Mouse (Mus musculus) embryonic facial prominence, embryonic 11.5 days (tissue): ENCODE results near the gene Cbs. TPM values are rescaled to one million over a fixed set of nuclear protein-coding genes. Genes with fewer than 3 reads are reported as not detected.
A peak's percentile ranks its signal among the peaks of the same experiment; 100 is the strongest.

Experiments used
- ATAC-seq: fragments of 200-750 bp; cut with Nextera tagmentation; replicated peaks from 2 replicates; pipeline ENCODE4 v1.8.0; 2017; ENCODE audit warnings: low read depth; ENCODE audit not compliant: insufficient number of reproducible peaks, low FRiP score, low TSS enrichment
- DNase-seq: peaks from one replicate; pipeline ENCODE4 v3.0.0-alpha.2; 2015; ENCODE audit warnings: low spot score
- H3K27ac ChIP-seq: fragments of 300-500 bp; sonication (generic); replicated peaks from 2 replicates; pipeline ENCODE4 v1.5.1; 2014; ENCODE audit warnings: mild to moderate bottlenecking, low read depth, low read length, control low read depth
- H3K27me3 ChIP-seq: fragments of 300-500 bp; sonication (generic); 2 replicates; pipeline ENCODE4 v1.6.1; 2014; ENCODE audit warnings: mild to moderate bottlenecking, low read length, moderate library complexity, mixed read lengths; ENCODE audit not compliant: control insufficient read depth, insufficient read depth
- H3K36me3 ChIP-seq: fragments of 300-500 bp; sonication (generic); replicated peaks from 2 replicates; pipeline ENCODE4 v1.6.1; 2014; ENCODE audit warnings: low read depth, mild to moderate bottlenecking, low read length, moderate library complexity, mixed read lengths; ENCODE audit not compliant: control insufficient read depth, insufficient read depth
- H3K4me1 ChIP-seq: fragments of 300-500 bp; sonication (generic); 2 replicates; pipeline ENCODE4 v1.6.1; 2014; ENCODE audit warnings: low read length, mixed read lengths; ENCODE audit not compliant: control insufficient read depth, insufficient read depth
- H3K4me2 ChIP-seq: fragments of 300-500 bp; sonication (generic); 2 replicates; pipeline ENCODE4 v1.6.1; 2014; ENCODE audit warnings: low read depth, mild to moderate bottlenecking, control low read depth, low read length, moderate library complexity
- H3K4me3 ChIP-seq: fragments of 300-500 bp; sonication (generic); 2 replicates; pipeline ENCODE4 v1.5.1; 2014; ENCODE audit warnings: low read depth, low read length, control low read depth
- H3K9ac ChIP-seq: fragments of 300-500 bp; sonication (generic); replicated peaks from 2 replicates; pipeline ENCODE4 v1.6.1; 2014; ENCODE audit warnings: mild to moderate bottlenecking, control low read depth, low read length
- H3K9me3 ChIP-seq: fragments of 300-500 bp; sonication (generic); replicated peaks from 2 replicates; pipeline ENCODE4 v1.6.1; 2016; ENCODE audit warnings: mild to moderate bottlenecking, low read length, inconsistent platforms, mixed read lengths; ENCODE audit not compliant: control insufficient read depth
- WGBS: fragments of 180-500 bp; shearing (Covaris S2); extraction: QIAGEN DNeasy Blood & Tissue Kit; methylation state at CpG from one replicate; pipeline ENCODE4 v1.1.7; 2014; 5-methylcytosine and 5-hydroxymethylcytosine counted together
- polyA plus RNA-seq: library from polyadenylated mRNA; unstranded; fragments of >200 nt; fragmentation: Nextera tagmentation; extraction: Ambion mirVana; gene quantifications from 2 replicates; pipeline ENCODE4 v1.2.1, GENCODE M21; 2014

The Cbs gene
- polyA plus RNA-seq, 1 experiment from 2014 or later, result 2.5 TPM

DNA sequence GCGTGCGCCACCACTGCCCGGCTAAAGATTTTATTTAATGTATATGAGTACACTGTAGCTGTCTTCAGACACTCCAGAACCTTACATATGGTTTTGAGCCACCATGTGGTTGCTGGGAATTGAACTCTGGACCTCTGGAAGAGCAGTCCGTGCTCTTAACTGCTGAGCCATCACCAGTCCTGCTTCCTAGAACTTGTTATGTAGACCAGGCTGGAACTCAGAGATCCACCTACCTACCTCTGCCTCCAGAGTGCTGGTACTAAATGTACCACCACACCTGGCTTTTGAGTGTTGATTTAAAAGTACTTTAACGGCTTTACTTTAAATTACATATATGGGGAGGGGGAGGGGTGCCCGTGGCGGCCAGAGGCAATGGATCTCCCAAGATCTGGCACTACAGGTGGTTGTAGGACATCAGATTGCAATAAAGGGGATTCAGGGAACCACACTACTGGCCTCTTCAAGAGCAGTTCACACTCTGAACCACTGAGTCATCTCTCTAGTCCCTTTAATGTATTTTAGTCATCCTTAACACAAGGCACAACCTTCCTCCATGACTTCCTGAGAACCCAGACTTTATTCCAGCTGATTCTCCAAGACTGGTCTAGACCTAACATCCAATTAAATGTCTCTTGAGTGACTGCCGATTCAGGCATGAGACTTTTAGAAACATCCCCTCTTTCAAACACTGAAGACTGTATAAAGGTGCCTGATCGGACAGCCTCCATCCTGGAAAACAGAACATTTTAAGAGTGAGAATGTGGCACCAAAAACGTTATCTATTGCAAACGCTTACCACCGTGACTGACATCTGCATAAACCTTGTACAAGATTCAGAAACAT is 20.3 kb upstream of the Cbs start:
- DNase-seq (no peak), ATAC-seq (no peak)
- Histone ChIP-seq H3K27ac (no peak overlapping the region), H3K4me1 (no peaks in the 10 kb centered on the region), H3K4me2 (peak overlapping the region; percentile 47), H3K9ac (peak overlapping the region; percentile 98), H3K27me3 (no peaks in the 10 kb centered on the region), H3K36me3 (peaks cover 19% of the 10 kb centered on the region), H3K4me3 (peak overlapping the region; percentile 99), H3K9me3 (no peaks in the 10 kb centered on the region)
- 56% methylated on average over 12 of the region's 12 CpGs for WGBS

DNA sequence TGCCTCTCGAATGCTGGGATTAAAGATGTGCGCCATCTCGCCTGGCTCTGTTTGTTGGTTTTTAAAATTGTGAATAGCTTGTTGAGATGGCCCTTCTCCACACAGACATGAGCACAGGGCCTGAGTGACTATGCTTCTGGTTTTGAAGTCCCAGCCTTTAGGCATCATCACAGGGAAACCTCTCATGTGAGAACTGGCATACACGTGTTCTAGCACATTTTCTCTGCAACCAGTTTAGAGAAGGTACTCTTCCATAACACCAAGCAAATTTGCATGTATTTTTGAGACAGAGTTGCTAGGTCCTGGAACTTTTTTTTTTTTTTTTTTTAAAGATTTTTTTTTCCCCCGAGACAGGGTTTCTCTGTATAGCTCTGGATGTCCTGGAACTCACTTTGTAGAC is 19.6 kb upstream of the Cbs start:
- no peaks in the 10 kb centered on the region for H3K4me1 ChIP-seq
- no peaks in the 10 kb centered on the region for H3K9me3 ChIP-seq
- peaks cover 23% of the 10 kb centered on the region for H3K36me3 ChIP-seq
- no peak overlapping the region for H3K9ac ChIP-seq
- no peak overlapping the region for H3K27ac ChIP-seq
- H3K4me3 ChIP-seq, result no peak overlapping the region
- ATAC-seq (no peak), DNase-seq (no peak)
- WGBS, result 90% methylated on average over 5 of the region's 5 CpGs
- no peak overlapping the region for H3K4me2 ChIP-seq
- H3K27me3 ChIP-seq, result no peaks in the 10 kb centered on the region

DNA sequence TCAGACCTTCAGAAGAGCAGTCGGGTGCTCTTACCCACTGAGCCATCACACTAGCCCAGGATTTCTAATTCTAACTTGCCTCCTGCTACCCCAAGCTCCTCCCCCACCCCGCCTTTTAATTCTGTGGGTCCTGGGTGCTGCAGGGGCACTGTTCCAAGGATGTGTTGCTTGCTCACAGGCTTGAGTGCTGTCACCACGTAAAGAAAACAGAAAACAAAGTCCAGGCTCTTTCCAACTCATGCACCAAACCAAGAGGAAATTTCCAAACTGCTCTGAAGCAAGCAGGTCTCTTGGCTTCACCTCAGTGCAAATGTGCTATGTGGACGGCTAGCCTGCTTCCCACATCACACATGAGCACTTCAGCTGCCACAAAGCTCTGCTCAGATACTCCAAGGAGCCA is 18.3 kb upstream of the Cbs start:
- H3K9ac ChIP-seq, result no peak overlapping the region
- H3K4me3 ChIP-seq, result no peak overlapping the region
- DNase-seq, result no peak
- no peaks in the 10 kb centered on the region for H3K4me1 ChIP-seq
- H3K36me3 ChIP-seq, result peaks cover 27% of the 10 kb centered on the region
- H3K9me3 ChIP-seq, result no peaks in the 10 kb centered on the region
- WGBS, result 83% methylated on average over 4 of the region's 4 CpGs
- no peaks in the 10 kb centered on the region for H3K27me3 ChIP-seq
- H3K27ac ChIP-seq, result no peak overlapping the region
- no peak for ATAC-seq
- no peak overlapping the region for H3K4me2 ChIP-seq

DNA sequence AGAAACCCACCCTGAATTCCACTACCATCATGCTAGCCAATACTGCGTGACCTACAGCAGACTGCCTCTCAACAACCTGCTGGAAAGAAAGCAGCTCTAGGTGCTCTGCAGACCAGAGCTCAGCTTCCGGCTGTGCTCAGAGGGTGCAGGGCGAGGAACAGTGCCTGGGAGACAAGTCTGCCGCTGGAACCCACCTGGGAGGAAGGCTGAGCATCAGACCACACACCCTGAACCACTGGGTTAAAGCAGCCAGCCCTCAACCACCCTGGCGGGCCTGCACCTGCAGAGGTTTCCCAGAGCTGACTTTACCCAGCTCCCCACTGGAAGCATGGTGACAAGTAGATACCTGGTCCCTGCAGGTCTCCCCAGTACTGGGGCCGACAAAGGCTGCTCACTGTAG is 16.2 kb upstream of the Cbs start:
- 84% methylated on average over 6 of the region's 6 CpGs for WGBS
- H3K4me2 ChIP-seq, result no peak overlapping the region
- H3K4me1 ChIP-seq, result no peaks in the 10 kb centered on the region
- no peak overlapping the region for H3K27ac ChIP-seq
- H3K9me3 ChIP-seq, result no peaks in the 10 kb centered on the region
- H3K36me3 ChIP-seq, result peaks cover 28% of the 10 kb centered on the region
- no peak for ATAC-seq
- no peak overlapping the region for H3K9ac ChIP-seq
- no peaks in the 10 kb centered on the region for H3K27me3 ChIP-seq
- H3K4me3 ChIP-seq, result no peak overlapping the region
- DNase-seq, result no peak

DNA sequence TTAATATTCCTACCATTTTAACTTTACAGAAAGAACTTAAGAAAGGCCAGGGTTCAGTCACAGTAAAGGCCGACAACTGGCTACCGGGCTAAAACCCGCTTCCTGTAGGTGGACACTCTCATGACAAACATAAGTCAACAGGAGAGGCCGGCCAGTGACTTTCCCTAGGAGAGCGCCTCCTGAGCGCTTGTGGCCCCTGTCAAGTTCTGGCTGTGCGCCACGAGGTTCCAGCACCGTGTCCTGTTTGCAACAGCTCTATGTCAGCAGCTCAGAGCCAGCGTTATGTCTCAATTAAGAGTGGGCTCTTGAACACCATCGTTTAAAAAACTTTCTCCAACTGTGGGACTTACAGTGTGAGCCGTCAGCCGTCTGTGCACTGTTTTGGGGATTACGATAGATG is 15.1 kb upstream of the Cbs start:
- Histone ChIP-seq H3K4me1 (no peaks in the 10 kb centered on the region), H3K4me2 (no peak overlapping the region), H3K4me3 (no peak overlapping the region), H3K27me3 (no peaks in the 10 kb centered on the region), H3K9ac (no peak overlapping the region), H3K9me3 (no peaks in the 10 kb centered on the region), H3K36me3 (peaks cover 35% of the 10 kb centered on the region), H3K27ac (no peak overlapping the region)
- 93% methylated on average over 14 of the region's 14 CpGs for WGBS
- ATAC-seq (no peak), DNase-seq (no peak)

DNA sequence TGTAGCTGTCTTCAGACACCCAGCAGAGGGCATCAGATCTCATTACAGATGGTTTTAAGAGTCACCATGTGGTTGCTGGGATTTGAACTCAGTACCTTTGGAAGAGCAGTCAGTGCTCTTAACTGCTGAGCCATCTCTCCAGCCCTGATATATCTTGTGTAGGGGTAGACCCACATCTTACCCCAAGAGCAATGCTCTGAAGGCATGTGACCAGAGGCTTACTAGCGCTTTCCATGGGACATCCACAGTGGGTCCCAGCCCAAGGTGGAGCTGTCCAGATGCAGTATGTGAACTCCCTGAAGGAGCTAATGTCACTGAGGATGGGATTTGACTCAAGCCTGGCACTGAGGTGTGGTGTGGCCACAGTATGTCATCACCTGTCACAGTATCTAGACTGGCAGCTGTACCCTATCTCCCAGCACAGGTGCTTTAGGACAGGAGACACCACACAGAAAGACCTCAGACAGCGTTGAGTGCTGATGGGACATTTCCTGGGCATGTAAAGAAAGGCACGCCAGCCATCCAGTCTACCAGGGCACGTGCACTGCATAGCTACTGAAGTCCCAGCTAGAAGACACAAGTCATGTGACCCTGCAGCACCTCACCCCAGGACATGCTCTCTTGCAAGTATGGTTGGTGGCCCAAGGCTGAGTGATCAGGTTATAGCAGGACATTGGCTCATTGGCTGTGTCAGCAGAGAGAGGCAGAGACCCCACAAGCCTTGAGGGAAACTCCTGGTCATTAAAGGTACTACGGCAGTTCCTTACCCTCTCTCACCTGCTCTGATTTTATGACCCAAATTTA is 9.4 kb upstream of the Cbs start:
- ATAC-seq, result 0 out of 2 replicates have a peak, but pooled peaks have one; percentile 42
- Histone ChIP-seq H3K9me3 (no peaks in the 10 kb centered on the region), H3K27me3 (no peaks in the 10 kb centered on the region), H3K4me1 (no peaks in the 10 kb centered on the region), H3K9ac (no peak overlapping the region), H3K4me3 (no peak overlapping the region), H3K4me2 (no peak overlapping the region), H3K36me3 (peaks cover 16% of the 10 kb centered on the region), H3K27ac (no peak overlapping the region)
- DNase-seq, result no peak
- 93% methylated on average over 5 of the region's 5 CpGs for WGBS

DNA sequence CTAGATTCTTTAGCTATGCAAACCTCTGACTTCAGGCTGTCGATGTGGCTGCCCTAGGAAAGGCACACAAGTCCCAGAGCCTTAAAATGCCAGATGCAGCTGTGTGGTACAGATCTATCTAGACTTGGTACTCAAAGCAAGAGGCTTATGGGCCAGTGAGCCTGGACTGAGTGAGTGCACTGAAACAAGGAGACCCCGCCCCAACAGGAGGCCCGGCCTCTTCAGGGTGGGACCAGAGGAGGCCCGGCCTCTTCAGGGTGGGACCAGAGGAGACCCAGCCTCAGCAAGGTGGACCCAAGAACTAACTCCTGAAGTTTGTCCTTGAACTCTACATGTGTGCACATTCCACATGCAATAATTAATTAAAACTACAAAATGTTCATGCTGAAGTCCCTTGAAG is 5.9 kb upstream of the Cbs start:
- Histone ChIP-seq H3K9ac (no peak overlapping the region), H3K27ac (no peak overlapping the region), H3K4me1 (no peaks in the 10 kb centered on the region), H3K36me3 (peaks cover 12% of the 10 kb centered on the region), H3K9me3 (no peaks in the 10 kb centered on the region), H3K4me2 (no peak overlapping the region), H3K27me3 (peaks cover under 1% of the 10 kb centered on the region; the same call in 1 of the 2 replicates), H3K4me3 (no peak overlapping the region)
- no peak for DNase-seq
- ATAC-seq, result no peak; the same call in 1 of the 2 replicates
- WGBS, result 78% methylated on average over 4 of the region's 4 CpGs

DNA sequence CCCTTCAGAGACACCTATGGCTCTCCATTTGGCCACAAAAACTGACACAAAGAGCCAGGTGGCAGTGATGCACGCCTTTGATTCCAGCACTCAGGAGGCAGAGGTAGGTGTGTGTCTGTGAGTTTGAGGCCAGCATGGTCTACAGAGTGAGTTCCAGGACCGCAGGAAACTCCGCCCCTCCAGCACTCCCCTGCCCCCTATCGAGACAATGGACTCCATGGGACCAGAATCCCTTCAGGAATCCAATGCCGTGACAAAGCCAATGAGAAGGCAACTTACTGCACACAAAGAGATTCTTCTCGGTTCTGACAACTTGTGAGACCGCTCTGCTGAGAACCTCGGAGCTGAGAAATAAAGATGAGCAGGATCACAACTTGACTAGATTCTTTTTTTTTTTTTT is 5.3 kb upstream of the Cbs start:
- Histone ChIP-seq H3K4me2 (no peak overlapping the region), H3K4me3 (no peak overlapping the region), H3K36me3 (peaks cover 8% of the 10 kb centered on the region), H3K27ac (no peak overlapping the region), H3K4me1 (no peaks in the 10 kb centered on the region; the same call in 1 of the 2 replicates), H3K9me3 (no peaks in the 10 kb centered on the region), H3K9ac (no peak overlapping the region), H3K27me3 (peaks cover 3% of the 10 kb centered on the region; the same call in 1 of the 2 replicates)
- DNase-seq (no peak), ATAC-seq (no peak)
- 44% methylated on average over 8 of the region's 8 CpGs for WGBS
